Mouse (Mus musculus) heart, embryonic 16.5 days (tissue): Measurements from ENCODE around the gene Eif2ak3. TPM values are rescaled to one million over a fixed set of nuclear protein-coding genes. Genes with fewer than 3 reads are reported as not detected.

Experiments used
- ATAC-seq: fragments of 200-750 bp; cut with Nextera tagmentation; replicated peaks from 2 replicates; pipeline ENCODE4 v1.8.0; 2017; ENCODE audit warnings: moderate number of reproducible peaks; ENCODE audit not compliant: insufficient read depth, low FRiP score; ENCODE audit errors: extremely low read depth
- H3K27ac ChIP-seq: fragments of 300-500 bp; sonication (generic); 2 replicates; pipeline ENCODE4 v1.5.1; 2014; ENCODE audit warnings: mild to moderate bottlenecking, low read length, control low read depth, moderate library complexity
- H3K27me3 ChIP-seq: fragments of 300-500 bp; sonication (generic); 2 replicates; pipeline ENCODE4 v1.6.1; 2014; ENCODE audit warnings: low read length, mixed read lengths; ENCODE audit not compliant: control insufficient read depth, insufficient read depth
- H3K36me3 ChIP-seq: fragments of 300-500 bp; sonication (generic); 2 replicates; pipeline ENCODE4 v1.6.1; 2014; ENCODE audit not compliant: control insufficient read depth, insufficient read depth
- H3K4me1 ChIP-seq: fragments of 300-500 bp; sonication (generic); 2 replicates; pipeline ENCODE4 v1.6.1; 2014; ENCODE audit warnings: low read length, mixed read lengths; ENCODE audit not compliant: control insufficient read depth, insufficient read depth
- H3K4me2 ChIP-seq: fragments of 300-500 bp; sonication (generic); 2 replicates; pipeline ENCODE4 v1.6.1; 2014; ENCODE audit warnings: low read depth, mild to moderate bottlenecking, control low read depth, low read length
- H3K4me3 ChIP-seq: fragments of 300-500 bp; sonication (generic); 2 replicates; pipeline ENCODE4 v1.5.1; 2014; ENCODE audit warnings: mild to moderate bottlenecking, control low read depth, low read length
- H3K9ac ChIP-seq: fragments of 300-500 bp; sonication (generic); 2 replicates; pipeline ENCODE4 v1.6.1; 2014; ENCODE audit warnings: low read length, control low read depth
- H3K9me3 ChIP-seq: fragments of 300-500 bp; sonication (generic); replicated peaks from 2 replicates; pipeline ENCODE4 v1.6.1; 2016; ENCODE audit warnings: low read length; ENCODE audit not compliant: control insufficient read depth
- WGBS: fragments of 180-500 bp; shearing (Covaris S2); extraction: QIAGEN DNeasy Blood & Tissue Kit; methylation state at CpG from one replicate; pipeline ENCODE4 v1.1.7; 2014; 5-methylcytosine and 5-hydroxymethylcytosine counted together
- polyA plus RNA-seq: library from polyadenylated mRNA; unstranded; fragments of >200 nt; fragmentation: Nextera tagmentation; extraction: Ambion mirVana; gene quantifications from 2 replicates; pipeline ENCODE4 v1.2.1, GENCODE M21; 2015

Gene Eif2ak3
- 6.3 and 6.5 TPM in 2 replicates for polyA plus RNA-seq

DNA sequence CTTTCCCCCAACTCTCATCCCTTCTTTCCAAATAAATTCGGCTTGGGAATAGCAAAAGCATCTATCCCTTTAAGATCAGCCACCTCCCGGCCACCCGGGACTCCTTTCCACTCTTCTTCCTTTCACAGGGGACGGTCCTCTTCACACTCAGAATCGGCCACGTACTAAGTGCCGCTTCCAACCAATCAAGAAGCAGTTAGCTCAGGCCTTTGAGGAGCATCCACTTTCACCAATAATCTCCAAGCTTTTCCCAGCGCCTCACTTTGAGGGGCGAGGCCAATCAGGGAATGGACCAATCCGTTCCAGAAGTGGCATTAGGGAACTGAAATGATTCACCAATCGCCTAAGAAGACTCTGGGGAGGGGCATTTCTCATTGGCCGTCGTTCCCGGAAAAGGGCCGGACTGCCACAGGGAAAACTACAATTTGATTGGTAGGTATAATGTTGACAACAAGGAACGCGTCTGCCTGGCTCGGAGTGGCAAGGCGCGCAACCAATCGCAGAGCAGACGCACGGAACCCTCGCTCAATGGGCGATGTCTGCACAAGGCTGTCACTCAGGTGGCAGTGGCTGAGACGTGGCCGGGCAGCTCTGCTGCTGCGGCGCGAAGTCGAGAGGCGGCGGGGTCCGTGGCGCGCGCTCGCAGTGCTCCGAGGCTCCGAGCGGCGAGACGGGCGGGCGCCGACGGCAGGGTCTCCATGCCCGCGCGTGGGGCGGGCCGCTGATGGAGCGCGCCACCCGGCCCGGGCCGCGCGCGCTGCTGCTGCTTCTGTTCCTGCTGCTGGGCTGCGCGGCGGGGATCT, at the start of gene Eif2ak3:
Gene Eif2ak3 (plus strand): TSS at position 514 of the 803 bp plus-strand sequence.
- under 1% methylated on average over 63 of the region's 63 CpGs for WGBS
- H3K9ac ChIP-seq: peak within 1 kb of the TSS; percentile 95
- ATAC-seq: peak; percentile 96

DNA sequence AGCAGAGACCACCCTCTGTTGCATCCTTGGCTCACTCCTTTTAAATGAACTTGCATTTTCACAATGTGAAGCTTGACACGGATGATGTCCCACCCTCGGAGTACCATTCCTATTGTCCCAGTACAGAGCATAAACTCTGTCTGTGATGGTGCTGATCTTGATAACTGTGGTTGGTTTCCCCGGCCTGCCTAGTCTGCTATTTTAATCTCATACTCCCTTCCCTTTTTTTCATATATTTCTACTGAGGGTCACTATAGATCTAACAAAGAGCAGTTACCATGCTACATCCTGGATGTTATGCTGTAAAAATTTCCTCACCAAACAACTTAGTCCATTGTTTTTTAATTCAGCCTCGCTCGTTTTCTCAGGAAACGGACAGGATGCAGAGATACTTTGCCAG, 47.4 kb upstream of the Eif2ak3 start:
- H3K9me3 ChIP-seq: no peaks in the 10 kb centered on the region
- peaks cover 11% of the 10 kb centered on the region for H3K4me1 ChIP-seq
- no peak for ATAC-seq
- peak overlapping the region; percentile 60 for H3K27ac ChIP-seq
- H3K4me3 ChIP-seq: no peak overlapping the region
- 64% methylated on average over 6 of the region's 6 CpGs for WGBS
- no peak overlapping the region for H3K9ac ChIP-seq
- H3K27me3 ChIP-seq: no peaks in the 10 kb centered on the region
- H3K36me3 ChIP-seq: no peaks in the 10 kb centered on the region
- no peak overlapping the region for H3K4me2 ChIP-seq

More for the DNA sequence above, at the start of gene Eif2ak3:
- H3K36me3 ChIP-seq: no peaks in the 10 kb centered on the region
- peak within 1 kb of the TSS; percentile 90 for H3K27ac ChIP-seq
- H3K27me3 ChIP-seq: no peaks in the 10 kb centered on the region
- H3K4me1 ChIP-seq: peaks cover 20% of the 10 kb centered on the region
- no peaks in the 10 kb centered on the region for H3K9me3 ChIP-seq
- H3K4me2 ChIP-seq: peak within 1 kb of the TSS; percentile 91
- peak within 1 kb of the TSS; percentile 99 for H3K4me3 ChIP-seq

DNA sequence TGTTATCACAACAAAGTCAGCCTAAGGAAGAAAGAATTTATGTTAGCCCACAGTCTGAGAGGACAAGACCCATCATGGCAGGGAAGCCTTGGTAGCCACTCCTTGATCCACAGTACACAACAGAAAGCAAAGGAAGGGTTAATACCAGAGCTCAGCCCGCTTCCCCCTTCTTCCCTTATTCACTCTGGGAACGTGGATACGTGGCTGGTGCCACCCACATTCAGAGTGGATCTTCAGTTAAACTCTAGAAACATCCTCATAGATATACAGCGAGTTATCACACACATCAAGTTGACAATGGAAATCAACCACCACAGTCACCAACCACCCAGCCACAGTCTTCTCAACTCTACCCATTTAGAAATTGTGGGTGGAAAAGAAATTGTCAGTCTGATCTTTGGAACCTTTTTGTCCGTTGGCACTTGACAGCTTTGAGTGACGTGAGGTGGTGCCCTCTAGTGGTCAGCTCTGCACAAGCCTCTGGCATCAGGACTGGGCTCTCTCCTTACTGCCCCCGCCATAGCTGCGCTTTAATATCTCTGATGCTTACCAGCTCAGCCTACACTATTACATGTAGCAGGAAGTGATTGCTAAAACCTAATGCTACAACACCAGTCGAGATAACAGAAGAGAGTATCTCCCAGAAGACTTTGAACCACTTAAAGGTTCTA, 46.6 kb upstream of the Eif2ak3 start:
- no peak overlapping the region for H3K4me2 ChIP-seq
- no peaks in the 10 kb centered on the region for H3K27me3 ChIP-seq
- peaks cover 9% of the 10 kb centered on the region for H3K4me1 ChIP-seq
- H3K9ac ChIP-seq: no peak overlapping the region
- no peak; the same call in 1 of the 2 replicates for ATAC-seq
- WGBS: 17% methylated on average over 9 of the region's 9 CpGs
- H3K36me3 ChIP-seq: no peaks in the 10 kb centered on the region
- H3K27ac ChIP-seq: peak overlapping the region; percentile 56; the same call in 1 of the 2 replicates
- H3K4me3 ChIP-seq: no peak overlapping the region
- H3K9me3 ChIP-seq: no peaks in the 10 kb centered on the region

DNA sequence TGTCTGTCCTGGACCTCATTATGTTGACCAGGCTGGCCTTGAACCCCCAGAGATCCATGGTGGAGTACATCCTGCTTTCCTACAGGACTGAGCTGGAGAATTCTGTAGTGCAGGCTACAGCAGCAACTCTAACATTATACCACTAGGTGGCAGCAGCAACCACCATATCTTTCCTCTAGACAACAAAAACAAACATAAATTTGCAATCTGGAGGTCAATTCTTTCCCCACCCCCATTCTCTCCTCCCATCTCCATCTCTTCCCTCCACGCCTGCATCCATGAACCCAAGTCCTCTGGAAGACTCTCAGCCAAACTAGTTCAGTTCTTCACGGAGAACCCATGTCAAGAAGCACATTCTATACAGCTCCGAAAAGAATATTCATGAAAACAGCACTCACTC, 39.7 kb upstream of the Eif2ak3 start:
- no peaks in the 10 kb centered on the region for H3K27me3 ChIP-seq
- no peaks in the 10 kb centered on the region for H3K36me3 ChIP-seq
- peaks cover 3% of the 10 kb centered on the region; the same call in 1 of the 2 replicates for H3K4me1 ChIP-seq
- H3K4me2 ChIP-seq: peak overlapping the region; percentile 51
- ATAC-seq: no peak
- H3K9me3 ChIP-seq: no peaks in the 10 kb centered on the region
- H3K9ac ChIP-seq: no peak overlapping the region
- H3K4me3 ChIP-seq: no peak overlapping the region
- H3K27ac ChIP-seq: no peak overlapping the region
- 20% methylated on average over 3 of the region's 3 CpGs for WGBS

DNA sequence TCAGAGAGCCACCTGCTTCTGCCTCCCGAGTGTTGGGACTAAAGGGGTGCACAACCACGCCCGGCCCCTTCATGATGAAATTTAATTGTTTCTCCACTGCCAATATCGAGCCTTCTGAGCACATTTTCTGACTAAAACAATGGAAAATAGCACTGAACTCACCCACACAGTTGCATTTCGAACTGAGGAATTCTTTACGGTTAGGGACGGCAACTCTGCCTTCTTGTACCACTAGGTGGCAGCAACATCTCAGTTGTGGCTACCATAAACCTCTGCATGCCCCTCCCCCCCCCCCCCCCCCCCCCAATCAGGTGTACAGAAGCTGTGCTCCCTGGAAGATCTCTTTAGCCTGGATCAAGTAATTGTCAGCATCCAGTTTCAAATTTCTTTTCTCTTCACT, 39.0 kb upstream of the Eif2ak3 start:
- Histone ChIP-seq H3K4me3 (0 out of 2 replicates have a peak overlapping the region, but pooled peaks have one; percentile 2), H3K27me3 (no peaks in the 10 kb centered on the region), H3K4me1 (peaks cover 3% of the 10 kb centered on the region; the same call in 1 of the 2 replicates), H3K36me3 (no peaks in the 10 kb centered on the region), H3K4me2 (peak overlapping the region; percentile 51), H3K9ac (no peak overlapping the region), H3K9me3 (no peaks in the 10 kb centered on the region), H3K27ac (no peak overlapping the region)
- WGBS: 12% methylated on average over 7 of the region's 7 CpGs
- ATAC-seq: peak; percentile 64; the same call in 1 of the 2 replicates

DNA sequence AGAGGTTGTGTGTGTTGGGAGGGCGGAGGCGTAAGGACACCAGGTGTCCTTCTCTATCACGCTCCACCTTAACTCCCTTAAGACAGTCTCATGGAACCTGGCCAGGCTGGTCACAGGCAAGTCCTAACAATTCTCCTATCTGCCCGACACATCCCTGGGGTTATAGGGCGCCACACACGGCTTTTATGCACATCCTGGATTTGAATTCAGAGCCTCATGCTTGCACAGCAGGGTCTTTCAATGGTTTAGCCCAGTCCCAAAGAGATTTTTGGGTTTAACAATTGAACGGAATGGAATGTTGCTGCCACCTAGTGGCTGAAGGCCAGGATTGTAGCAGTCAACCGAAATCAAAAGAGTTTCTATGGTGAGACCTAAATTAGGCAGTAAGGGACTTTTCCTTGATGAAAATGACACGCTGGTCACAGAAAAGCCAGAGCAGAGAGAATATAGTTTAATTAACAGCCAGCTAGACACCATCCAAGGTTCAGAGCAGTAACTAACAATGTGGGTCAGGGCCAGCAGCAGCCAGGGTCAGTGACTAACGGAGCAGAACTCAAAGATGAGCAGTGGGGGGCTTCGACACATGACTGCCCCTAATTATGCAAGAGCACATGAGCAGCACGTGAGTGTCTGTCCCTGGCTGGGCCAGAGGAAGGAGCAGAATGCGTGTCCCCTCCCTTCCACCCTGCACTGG, 38.3 kb upstream of the Eif2ak3 start:
- ATAC-seq: peak; percentile 53; the same call in 1 of the 2 replicates

DNA sequence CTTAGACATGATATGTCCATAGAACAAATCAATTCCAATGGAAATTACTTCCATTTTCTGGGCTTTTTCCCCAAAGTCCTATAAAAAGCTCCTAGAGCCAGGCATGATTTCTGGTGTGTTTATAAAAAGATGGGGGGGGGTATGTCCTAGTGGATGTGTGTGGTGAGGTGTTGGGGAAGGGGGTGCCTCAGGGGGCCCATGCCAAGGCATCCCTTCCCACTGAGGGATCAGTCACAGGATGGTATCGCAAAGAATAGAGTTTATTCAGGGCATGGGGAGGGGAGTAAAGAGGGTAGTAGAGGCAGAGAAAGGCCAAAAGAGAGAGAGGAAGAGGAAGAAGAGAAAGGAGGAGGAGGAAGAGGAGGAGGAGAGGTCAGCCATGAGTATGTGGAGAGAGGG, 37.8 kb upstream of the Eif2ak3 start:
- ATAC-seq: no peak

More for the DNA sequence above, 38.3 kb upstream of the Eif2ak3 start:
- Histone ChIP-seq H3K36me3 (no peaks in the 10 kb centered on the region), H3K27me3 (no peaks in the 10 kb centered on the region), H3K4me3 (peak overlapping the region; percentile 9), H3K4me1 (peaks cover 3% of the 10 kb centered on the region; the same call in 1 of the 2 replicates), H3K4me2 (peak overlapping the region; percentile 51), H3K9me3 (no peaks in the 10 kb centered on the region), H3K27ac (no peak overlapping the region), H3K9ac (no peak overlapping the region)
- WGBS: 15% methylated on average over 13 of the region's 13 CpGs

DNA sequence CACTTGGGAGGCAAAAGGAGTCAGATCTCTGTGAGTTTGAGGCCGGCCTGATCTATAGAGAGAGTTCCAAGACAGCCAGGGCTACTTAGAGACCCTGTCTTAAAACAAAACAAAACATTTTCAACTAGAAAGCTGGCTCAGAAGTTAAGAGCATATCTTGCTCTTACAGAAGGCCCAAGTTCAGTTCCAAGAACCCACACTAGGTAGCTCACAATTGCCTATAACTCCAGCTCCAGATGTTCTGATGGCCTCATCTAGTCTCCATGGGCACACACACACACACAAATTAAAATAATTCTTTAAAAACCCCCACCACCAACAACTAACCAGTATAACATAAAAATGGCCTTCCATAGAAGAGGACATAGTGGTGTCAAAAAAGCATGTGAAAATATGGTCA, 33.8 kb upstream of the Eif2ak3 start:
- H3K4me1 ChIP-seq: peaks cover 12% of the 10 kb centered on the region
- no peaks in the 10 kb centered on the region for H3K27me3 ChIP-seq
- H3K36me3 ChIP-seq: no peaks in the 10 kb centered on the region
- no peak overlapping the region for H3K4me3 ChIP-seq
- H3K9me3 ChIP-seq: no peaks in the 10 kb centered on the region
- H3K4me2 ChIP-seq: no peak overlapping the region
- ATAC-seq: no peak
- H3K27ac ChIP-seq: no peak overlapping the region
- WGBS: 86% methylated on average over 1 of the region's 1 CpGs
- no peak overlapping the region for H3K9ac ChIP-seq

More for the DNA sequence above, 37.8 kb upstream of the Eif2ak3 start:
- Histone ChIP-seq H3K9ac (no peak overlapping the region), H3K9me3 (no peaks in the 10 kb centered on the region), H3K27ac (no peak overlapping the region), H3K4me1 (peaks cover 3% of the 10 kb centered on the region; the same call in 1 of the 2 replicates), H3K36me3 (no peaks in the 10 kb centered on the region), H3K4me3 (no peak overlapping the region), H3K4me2 (no peak overlapping the region), H3K27me3 (no peaks in the 10 kb centered on the region)
- 61% methylated on average over 1 of the region's 1 CpGs for WGBS
